Mouse (Mus musculus) WW6 (cell line): ENCODE results near the gene Aars2.

ENCODE experiments used
- DNase-seq: peaks from one replicate; pipeline ENCODE4 v3.0.0-alpha.2; 2013; ENCODE audit warnings: low read depth, low spot score

The Aars2 gene

GRCm38 (mm10) chr17:45500981-45501380, 5.7 kb upstream of the Aars2 start:
- no peak for DNase-seq

- no peak for DNase-seq
Observed at GRCm38 (mm10) chr17:45502324-45502723, 4.3 kb upstream of the Aars2 start.

- DNase-seq: no peak
Observed at GRCm38 (mm10) chr17:45503301-45503973, 3.2 kb upstream of the Aars2 start.

- DNase-seq: no peak
Observed at GRCm38 (mm10) chr17:45505941-45506465, 638 bp upstream of the Aars2 start.

GRCm38 (mm10) chr17:45510871-45511270, 4.2 kb downstream of the Aars2 start:
- no peak for DNase-seq

- no peak for DNase-seq
Observed at GRCm38 (mm10) chr17:45511757-45512156, 5.1 kb downstream of the Aars2 start.

GRCm38 (mm10) chr17:45515204-45515726, 8.6 kb downstream of the Aars2 start:
- no peak for DNase-seq

GRCm38 (mm10) chr17:45515806-45516205, 9.2 kb downstream of the Aars2 start:
- DNase-seq: no peak

- DNase-seq: peak; percentile 61
Observed at GRCm38 (mm10) chr17:45516488-45516887, 9.8 kb downstream of the Aars2 start.

- no peak for DNase-seq
Observed at GRCm38 (mm10) chr17:45517135-45517534, 10.5 kb downstream of the Aars2 start.

GRCm38 (mm10) chr17:45517549-45518215, 11.0 kb downstream of the Aars2 start:
- DNase-seq: no peak

- DNase-seq: no peak
Observed at GRCm38 (mm10) chr17:45518766-45519475, 12.3 kb downstream of the Aars2 start.

- no peak for DNase-seq
Observed at GRCm38 (mm10) chr17:45520136-45520535, 13.5 kb downstream of the Aars2 start.

GRCm38 (mm10) chr17:45523263-45523662, 16.6 kb downstream of the Aars2 start, which contains the start of gene Tcte1:
Gene Tcte1, plus strand, starts transcription at chr17:45523434.
- no peak for DNase-seq

GRCm38 (mm10) chr17:45524961-45525360, 18.3 kb downstream of the Aars2 start:
- DNase-seq: no peak

- DNase-seq: no peak
Observed at GRCm38 (mm10) chr17:45526571-45526970, 19.9 kb downstream of the Aars2 start.

GRCm38 (mm10) chr17:45530346-45530782, 23.7 kb downstream of the Aars2 start:
- DNase-seq: no peak

- DNase-seq: no peak
Observed at GRCm38 (mm10) chr17:45532896-45533295, 26.3 kb downstream of the Aars2 start.

- no peak for DNase-seq
Observed at GRCm38 (mm10) chr17:45536264-45536663, 29.6 kb downstream of the Aars2 start.

- DNase-seq: no peak
Observed at GRCm38 (mm10) chr17:45538394-45538793, 31.8 kb downstream of the Aars2 start.

- DNase-seq: no peak
Observed at GRCm38 (mm10) chr17:45539664-45540063, 33.0 kb downstream of the Aars2 start.

- DNase-seq: no peak
Observed at GRCm38 (mm10) chr17:45542129-45542528, 35.5 kb downstream of the Aars2 start.
